Mouse (Mus musculus) midbrain, embryonic 15.5 days (tissue): ENCODE measurements around the gene Olfr1418. TPM values are rescaled to one million over a fixed set of nuclear protein-coding genes. Genes with fewer than 3 reads are reported as not detected.

ENCODE experiments used
- ATAC-seq: fragments of 200-750 bp; cut with Nextera tagmentation; replicated peaks from 2 replicates; pipeline ENCODE4 v1.8.0; 2017; ENCODE audit warnings: moderate TSS enrichment
- H3K27ac ChIP-seq: fragments of 300-500 bp; sonication (generic); 2 replicates; pipeline ENCODE4 v1.5.1; 2015; ENCODE audit warnings: mild to moderate bottlenecking, inconsistent platforms
- H3K27me3 ChIP-seq: fragments of 300-500 bp; sonication (generic); replicated peaks from 2 replicates; pipeline ENCODE4 v1.6.1; 2015; ENCODE audit warnings: inconsistent platforms
- H3K36me3 ChIP-seq: fragments of 300-500 bp; sonication (generic); replicated peaks from 2 replicates; pipeline ENCODE4 v1.6.1; 2015; ENCODE audit warnings: inconsistent platforms
- H3K4me1 ChIP-seq: fragments of 300-500 bp; sonication (generic); 2 replicates; pipeline ENCODE4 v1.6.1; 2015; ENCODE audit warnings: inconsistent platforms
- H3K4me2 ChIP-seq: fragments of 300-500 bp; sonication (generic); 2 replicates; pipeline ENCODE4 v1.6.1; 2015; ENCODE audit warnings: inconsistent platforms, mild to moderate bottlenecking, moderate library complexity
- H3K4me3 ChIP-seq: fragments of 300-500 bp; sonication (generic); 2 replicates; pipeline ENCODE4 v1.5.1; 2015; ENCODE audit warnings: mild to moderate bottlenecking, inconsistent platforms
- H3K9ac ChIP-seq: fragments of 300-500 bp; sonication (generic); 2 replicates; pipeline ENCODE4 v1.6.1; 2015; ENCODE audit warnings: mild to moderate bottlenecking, inconsistent platforms
- H3K9me3 ChIP-seq: fragments of 300-500 bp; sonication (generic); 2 replicates; pipeline ENCODE4 v1.6.1; 2016; ENCODE audit warnings: inconsistent platforms
- WGBS: fragments of 180-500 bp; shearing (Covaris S2); methylation state at CpG from one replicate; pipeline ENCODE4 v1.1.7; 2015; ENCODE audit warnings: mixed read lengths; 5-methylcytosine and 5-hydroxymethylcytosine counted together
- polyA plus RNA-seq: library from polyadenylated mRNA; unstranded; fragments of >200 nt; fragmentation: Nextera tagmentation; extraction: Ambion mirVana; gene quantifications from 2 replicates; pipeline ENCODE4 v1.2.1, GENCODE M21; 2015

Gene Olfr1418
- polyA plus RNA-seq, 1 experiment from 2014 or later: not detected

GRCm38 (mm10) chr19:11819143-11819700 is 41.6 kb downstream of the Olfr1418 start, which contains the start of gene Stx3:
Gene Stx3 (minus strand): TSS chr19:11819403.
- Histone ChIP-seq H3K4me1 (peaks cover 24% of the 10 kb centered on the region), H3K4me2 (peak within 1 kb of the TSS; percentile 91), H3K4me3 (peak within 1 kb of the TSS; percentile 90), H3K27ac (peak within 1 kb of the TSS; percentile 72), H3K9me3 (no peaks in the 10 kb centered on the region), H3K27me3 (0 out of 2 replicates have a peak, but pooled peaks cover 3% of the 10 kb centered on the region), H3K9ac (peak within 1 kb of the TSS; percentile 82), H3K36me3 (no peaks in the 10 kb centered on the region)
- ATAC-seq: peak; percentile 25
- under 1% methylated on average over 20 of the region's 20 CpGs for WGBS

GRCm38 (mm10) chr19:11818199-11819142 is 42.4 kb downstream of the Olfr1418 start:
- ATAC-seq: peak; percentile 91
- Histone ChIP-seq H3K4me2 (peak overlapping the region; percentile 91), H3K27ac (peak overlapping the region; percentile 72), H3K4me1 (peaks cover 27% of the 10 kb centered on the region), H3K9ac (peak overlapping the region; percentile 82), H3K9me3 (no peaks in the 10 kb centered on the region), H3K27me3 (0 out of 2 replicates have a peak, but pooled peaks cover 3% of the 10 kb centered on the region), H3K4me3 (peak overlapping the region; percentile 90), H3K36me3 (no peaks in the 10 kb centered on the region)
- under 1% methylated on average over 80 of the region's 83 CpGs for WGBS

- Histone ChIP-seq H3K27ac (no peak overlapping the region), H3K27me3 (0 out of 2 replicates have a peak, but pooled peaks cover 3% of the 10 kb centered on the region), H3K4me1 (peaks cover 34% of the 10 kb centered on the region), H3K9me3 (no peaks in the 10 kb centered on the region), H3K4me3 (peak overlapping the region; percentile 90), H3K4me2 (peak overlapping the region; percentile 91), H3K36me3 (no peaks in the 10 kb centered on the region), H3K9ac (no peak overlapping the region; the same call in 1 of the 2 replicates)
- WGBS: 11% methylated on average over 5 of the region's 5 CpGs
- no peak for ATAC-seq
Measured at GRCm38 (mm10) chr19:11817586-11817985, 43.3 kb downstream of the Olfr1418 start.

- ATAC-seq: no peak
- no peak overlapping the region for H3K4me3 ChIP-seq
- H3K4me2 ChIP-seq: peak overlapping the region; percentile 91; the same call in 1 of the 2 replicates
- H3K36me3 ChIP-seq: no peaks in the 10 kb centered on the region
- 0 out of 2 replicates have a peak, but pooled peaks cover 3% of the 10 kb centered on the region for H3K27me3 ChIP-seq
- peaks cover 43% of the 10 kb centered on the region for H3K4me1 ChIP-seq
- H3K27ac ChIP-seq: no peak overlapping the region
- H3K9ac ChIP-seq: no peak overlapping the region
- no peaks in the 10 kb centered on the region for H3K9me3 ChIP-seq
- 58% methylated on average over 6 of the region's 6 CpGs for WGBS
Measured at GRCm38 (mm10) chr19:11816706-11817105, 44.2 kb downstream of the Olfr1418 start.

- Histone ChIP-seq H3K27ac (no peak overlapping the region), H3K4me2 (no peak overlapping the region), H3K4me1 (peaks cover 48% of the 10 kb centered on the region), H3K27me3 (no peaks in the 10 kb centered on the region), H3K9me3 (no peaks in the 10 kb centered on the region), H3K9ac (no peak overlapping the region), H3K36me3 (no peaks in the 10 kb centered on the region), H3K4me3 (no peak overlapping the region)
- no peak for ATAC-seq
- WGBS: 83% methylated on average over 6 of the region's 6 CpGs
Measured at GRCm38 (mm10) chr19:11814742-11815333, 46.0 kb downstream of the Olfr1418 start.

- Histone ChIP-seq H3K9me3 (no peaks in the 10 kb centered on the region), H3K4me1 (peaks cover 42% of the 10 kb centered on the region), H3K4me2 (no peak overlapping the region), H3K9ac (no peak overlapping the region), H3K27ac (peak overlapping the region; percentile 62), H3K27me3 (no peaks in the 10 kb centered on the region), H3K4me3 (no peak overlapping the region), H3K36me3 (no peaks in the 10 kb centered on the region)
- ATAC-seq: no peak
- 3% methylated on average over 8 of the region's 8 CpGs for WGBS
Measured at GRCm38 (mm10) chr19:11813649-11814048, 47.2 kb downstream of the Olfr1418 start.

GRCm38 (mm10) chr19:11813136-11813535 is 47.7 kb downstream of the Olfr1418 start:
- 47% methylated on average over 4 of the region's 4 CpGs for WGBS
- no peaks in the 10 kb centered on the region for H3K9me3 ChIP-seq
- no peaks in the 10 kb centered on the region for H3K27me3 ChIP-seq
- H3K4me2 ChIP-seq: no peak overlapping the region
- no peaks in the 10 kb centered on the region for H3K36me3 ChIP-seq
- no peak overlapping the region for H3K9ac ChIP-seq
- H3K27ac ChIP-seq: 0 out of 2 replicates have a peak overlapping the region, but pooled peaks have one; percentile 62
- no peak overlapping the region for H3K4me3 ChIP-seq
- ATAC-seq: no peak
- peaks cover 41% of the 10 kb centered on the region for H3K4me1 ChIP-seq

GRCm38 (mm10) chr19:11811688-11812365 is 49.0 kb downstream of the Olfr1418 start:
- no peak overlapping the region for H3K4me3 ChIP-seq
- no peaks in the 10 kb centered on the region for H3K36me3 ChIP-seq
- H3K9me3 ChIP-seq: no peaks in the 10 kb centered on the region
- H3K27ac ChIP-seq: peak overlapping the region; percentile 64
- H3K4me2 ChIP-seq: peak overlapping the region; percentile 20
- no peaks in the 10 kb centered on the region for H3K27me3 ChIP-seq
- 14% methylated on average over 5 of the region's 5 CpGs for WGBS
- peak; percentile 97 for ATAC-seq
- H3K4me1 ChIP-seq: peaks cover 31% of the 10 kb centered on the region
- H3K9ac ChIP-seq: no peak overlapping the region

GRCm38 (mm10) chr19:11810856-11811255 is 50.0 kb downstream of the Olfr1418 start:
- no peaks in the 10 kb centered on the region for H3K36me3 ChIP-seq
- no peak overlapping the region for H3K4me3 ChIP-seq
- no peak overlapping the region for H3K9ac ChIP-seq
- H3K4me1 ChIP-seq: peaks cover 28% of the 10 kb centered on the region
- no peak for ATAC-seq
- no peak overlapping the region for H3K4me2 ChIP-seq
- 69% methylated on average over 1 of the region's 1 CpGs for WGBS
- H3K9me3 ChIP-seq: no peaks in the 10 kb centered on the region
- no peaks in the 10 kb centered on the region for H3K27me3 ChIP-seq
- H3K27ac ChIP-seq: peak overlapping the region; percentile 64; the same call in 1 of the 2 replicates

GRCm38 (mm10) chr19:11810003-11810758 is 50.7 kb downstream of the Olfr1418 start:
- Histone ChIP-seq H3K4me3 (no peak overlapping the region), H3K36me3 (no peaks in the 10 kb centered on the region), H3K27me3 (no peaks in the 10 kb centered on the region), H3K9ac (no peak overlapping the region), H3K4me2 (no peak overlapping the region), H3K9me3 (no peaks in the 10 kb centered on the region), H3K27ac (no peak overlapping the region), H3K4me1 (peaks cover 28% of the 10 kb centered on the region)
- ATAC-seq: no peak
- WGBS: 89% methylated on average over 5 of the region's 5 CpGs

GRCm38 (mm10) chr19:11808452-11808851 is 52.4 kb downstream of the Olfr1418 start:
- Histone ChIP-seq H3K4me1 (peaks cover 26% of the 10 kb centered on the region), H3K27ac (no peak overlapping the region), H3K27me3 (no peaks in the 10 kb centered on the region), H3K9ac (no peak overlapping the region), H3K4me3 (no peak overlapping the region), H3K9me3 (no peaks in the 10 kb centered on the region), H3K36me3 (no peaks in the 10 kb centered on the region), H3K4me2 (no peak overlapping the region)
- no peak for ATAC-seq
- WGBS: 91% methylated on average over 2 of the region's 2 CpGs
